Mouse (Mus musculus) bone marrow, adult 2 months (tissue): Measurements from ENCODE around the gene Nup160.
A peak's percentile ranks its signal among the peaks of the same experiment; 100 is the strongest.

Experiments used
- CTCF ChIP-seq: fragments of 200-500 bp; IDR thresholded peaks from 2 replicates; pipeline ENCODE4 v1.5.1; 2011; ENCODE audit warnings: low read length, control low read depth; ENCODE audit not compliant: control insufficient read depth, insufficient read depth
- POLR2A ChIP-seq: fragments of 200-500 bp; IDR thresholded peaks from 2 replicates; pipeline ENCODE4 v1.6.1; 2011; ENCODE audit warnings: low read depth, mild to moderate bottlenecking, control low read depth, low read length, borderline replicate concordance; ENCODE audit not compliant: control insufficient read depth

- TF ChIP-seq CTCF (0 out of 2 replicates have a peak, but pooled peaks have one; percentile 20), POLR2A (no peak)
Measured at GRCm38 (mm10) chr2:90674555-90674954, 2.5 kb upstream of the Nup160 start.
